8 mouse cellular contexts compared by ENCODE assay signal in genomic region chr1:53940268-53941017, GRCm38 (mm10).
DNase-seq lines count a peak whose midpoint lies in the region; ATAC-seq and TF ChIP-seq lines count a peak whose summit lies in the region.

No protein-coding gene starts in this region.

- 45% methylated on average over 13 of the region's 13 CpGs for WGBS in liver, postnatal 0 days (ENCODE audit: insufficient replicate concordance)
- WGBS in hindbrain, postnatal 0 days = 23% methylated on average over 13 of the region's 13 CpGs
- WGBS in neural tube, embryonic 13.5 days = 29% methylated on average over 13 of the region's 13 CpGs

- no peaks in the 10 kb centered on the region for H3K36me3 ChIP-seq in liver, postnatal 0 days (replicated peaks; ENCODE audit: insufficient read depth, low read length)
- H3K36me3 ChIP-seq in hindbrain, postnatal 0 days (ENCODE audit: insufficient read depth, low read length) = no peaks in the 10 kb centered on the region
- no peaks in the 10 kb centered on the region for H3K36me3 ChIP-seq in neural tube, embryonic 13.5 days

- H3K4me2 ChIP-seq in liver, postnatal 0 days (ENCODE audit: low read depth, low read length) = no peak overlapping the region
- H3K4me2 ChIP-seq in hindbrain, postnatal 0 days (ENCODE audit: low read depth, low read length) = peak overlapping the region; percentile 34
- H3K4me2 ChIP-seq in neural tube, embryonic 13.5 days = 0 out of 2 replicates have a peak overlapping the region, but pooled peaks have one; percentile 12

- TF ChIP-seq CTCF in liver, postnatal 0 days (IDR thresholded peaks at IDR 0.05; ENCODE audit: low read depth) = no peak
- TF ChIP-seq CTCF in hindbrain, postnatal 0 days (IDR thresholded peaks at IDR 0.05; ENCODE audit: low read depth) = no peak

- no peaks in the 10 kb centered on the region for H3K9me3 ChIP-seq in liver, postnatal 0 days (ENCODE audit: low read length)
- H3K9me3 ChIP-seq in hindbrain, postnatal 0 days (ENCODE audit: low read length) = no peaks in the 10 kb centered on the region
- H3K9me3 ChIP-seq in neural tube, embryonic 13.5 days = no peaks in the 10 kb centered on the region

- no peak for DNase-seq in liver, postnatal 0 days
- no peak for DNase-seq in liver
- DNase-seq in embryo, embryonic 10 days (ENCODE audit: low spot score) = peak; percentile 61
- peak; percentile 17 for DNase-seq in hindbrain, postnatal 0 days (ENCODE audit: low spot score)
- DNase-seq in layer of hippocampus, postnatal 10 days (ENCODE audit: low spot score in 2 of 2) = no peak
- no peak for DNase-seq in yolk sac, embryonic 10.5 days (ENCODE audit: low spot score)
- no peak for DNase-seq in left cerebral cortex, adult 8-10 months (ENCODE audit: low spot score in 2 of 2)

- ATAC-seq in liver, postnatal 0 days = peak; percentile 44
- peak; percentile 73 for ATAC-seq in hindbrain, postnatal 0 days
- ATAC-seq in neural tube, embryonic 13.5 days (ENCODE audit: low read depth) = peak; percentile 83

- H3K4me1 ChIP-seq in liver, postnatal 0 days (ENCODE audit: insufficient read depth) = no peaks in the 10 kb centered on the region
- H3K4me1 ChIP-seq in hindbrain, postnatal 0 days (ENCODE audit: insufficient read depth, low read length) = no peaks in the 10 kb centered on the region
- peaks cover 9% of the 10 kb centered on the region for H3K4me1 ChIP-seq in neural tube, embryonic 13.5 days (replicated peaks)

- no peak overlapping the region for H3K27ac ChIP-seq in liver, postnatal 0 days (ENCODE audit: low read depth)
- H3K27ac ChIP-seq in hindbrain, postnatal 0 days = no peak overlapping the region; the same call in 1 of the 2 replicates
- H3K27ac ChIP-seq in neural tube, embryonic 13.5 days (replicated peaks) = 0 out of 2 replicates have a peak overlapping the region, but pooled peaks have one; percentile 14

- no peaks in the 10 kb centered on the region for H3K27me3 ChIP-seq in liver, postnatal 0 days (ENCODE audit: insufficient read depth, low read length)
- no peaks in the 10 kb centered on the region for H3K27me3 ChIP-seq in hindbrain, postnatal 0 days (ENCODE audit: insufficient read depth, low read length)
- no peaks in the 10 kb centered on the region for H3K27me3 ChIP-seq in neural tube, embryonic 13.5 days

- no peak for TF ChIP-seq EP300 in liver, postnatal 0 days (IDR thresholded peaks at IDR 0.05; ENCODE audit: low read depth)

- H3K9ac ChIP-seq in liver, postnatal 0 days (replicated peaks) = no peak overlapping the region
- H3K9ac ChIP-seq in hindbrain, postnatal 0 days (replicated peaks; ENCODE audit: low read length) = no peak overlapping the region; the same call in 1 of the 2 replicates
- H3K9ac ChIP-seq in neural tube, embryonic 13.5 days = peak overlapping the region; percentile 5; the same call in 1 of the 2 replicates

- no peak overlapping the region for H3K4me3 ChIP-seq in liver, postnatal 0 days (ENCODE audit: low read depth, low read length)
- no peak overlapping the region for H3K4me3 ChIP-seq in hindbrain, postnatal 0 days (ENCODE audit: low read length)
- H3K4me3 ChIP-seq in neural tube, embryonic 13.5 days = no peak overlapping the region

Comparison
In these comparisons a context has a peak if more than half of its experiments do, and no peak if none do; other contexts are left out.
1. DNase-seq: peak in embryo, embryonic 10 days (single experiment) and hindbrain, postnatal 0 days (single experiment); none in liver, postnatal 0 days (single experiment), liver (single experiment), layer of hippocampus, postnatal 10 days (0 of 2), yolk sac, embryonic 10.5 days (single experiment) and left cerebral cortex, adult 8-10 months (0 of 2).
2. Peak in every context shown above with its lines, with median percentiles within 50 percentile points of each other: ATAC-seq.